Mouse (Mus musculus): ENCODE results near the gene Trim7. TPM values are rescaled to one million over a fixed set of nuclear protein-coding genes. Genes with fewer than 3 reads are reported as not detected.
A peak's percentile ranks its signal among the peaks of the same experiment; 100 is the strongest.
"Not testable (repeated sequence)": the region's sequence is repeated elsewhere in the genome, so short reads cannot be mapped to it uniquely, and the experiment has no call there.

Trim7 gene
- total RNA-seq, 2 experiments from 2014 or later, result 93.7 to 106 TPM

GRCm38 (mm10) chr11:48820308-48820674, 5.6 kb upstream of the Trim7 start:
- intact Hi-C loops (cut with DNase I; ENCODE audit: low total_unique reads), result no loop called here
- DNase-seq, result no peak

GRCm38 (mm10) chr11:48821299-48821698, 4.6 kb upstream of the Trim7 start:
- DNase-seq; intact Hi-C loops (cut with DNase I; ENCODE audit: low total_unique reads): not testable (repeated sequence)

- no peak for DNase-seq
- intact Hi-C loops (cut with DNase I; ENCODE audit: low total_unique reads), result no loop called here
Observed at GRCm38 (mm10) chr11:48822768-48823512, 3.0 kb upstream of the Trim7 start.

- intact Hi-C loops (cut with DNase I; ENCODE audit: low total_unique reads), result no loop called here
- DNase-seq, result no peak
Observed at GRCm38 (mm10) chr11:48823536-48823972, 2.4 kb upstream of the Trim7 start.

GRCm38 (mm10) chr11:48824311-48824830, 1.6 kb upstream of the Trim7 start:
- intact Hi-C loops (cut with DNase I; ENCODE audit: low total_unique reads), result no loop called here
- no peak for DNase-seq

- no peak for DNase-seq
- intact Hi-C loops (cut with DNase I; ENCODE audit: low total_unique reads), result no loop called here
Observed at GRCm38 (mm10) chr11:48826752-48827096, 784 bp downstream of the Trim7 start.

GRCm38 (mm10) chr11:48827926-48828325, 2.0 kb downstream of the Trim7 start:
- intact Hi-C loops (cut with DNase I; ENCODE audit: low total_unique reads), result no loop called here
- DNase-seq, result no peak

GRCm38 (mm10) chr11:48830279-48830678, 4.3 kb downstream of the Trim7 start:
- intact Hi-C loops (cut with DNase I; ENCODE audit: low total_unique reads), result no loop called here
- DNase-seq, result no peak

- intact Hi-C loops (cut with DNase I; ENCODE audit: low total_unique reads), result no loop called here
- DNase-seq, result no peak
Observed at GRCm38 (mm10) chr11:48831273-48831672, 5.3 kb downstream of the Trim7 start.

- no peak for DNase-seq
- intact Hi-C loops (cut with DNase I; ENCODE audit: low total_unique reads), result no loop called here
Observed at GRCm38 (mm10) chr11:48833078-48833730, 7.3 kb downstream of the Trim7 start.

- intact Hi-C loops (cut with DNase I; ENCODE audit: low total_unique reads), result no loop called here
- DNase-seq, result peak; percentile 89
Observed at GRCm38 (mm10) chr11:48833731-48834639, 8.0 kb downstream of the Trim7 start.

GRCm38 (mm10) chr11:48835923-48836322, 10.0 kb downstream of the Trim7 start:
- intact Hi-C loops (cut with DNase I; ENCODE audit: low total_unique reads), result no loop called here
- no peak for DNase-seq

GRCm38 (mm10) chr11:48836990-48837309, 11.0 kb downstream of the Trim7 start:
- DNase-seq, result peak; percentile 84
- intact Hi-C loops (cut with DNase I; ENCODE audit: low total_unique reads), result no loop called here

GRCm38 (mm10) chr11:48837310-48838180, 11.6 kb downstream of the Trim7 start:
- peak; percentile 69 for DNase-seq
- intact Hi-C loops (cut with DNase I; ENCODE audit: low total_unique reads), result no loop called here

GRCm38 (mm10) chr11:48838181-48838797, 12.3 kb downstream of the Trim7 start:
- intact Hi-C loops (cut with DNase I; ENCODE audit: low total_unique reads), result no loop called here
- DNase-seq, result no peak

- DNase-seq, result no peak
- intact Hi-C loops (cut with DNase I; ENCODE audit: low total_unique reads), result no loop called here
Observed at GRCm38 (mm10) chr11:48838879-48839680, 13.1 kb downstream of the Trim7 start.

- intact Hi-C loops (cut with DNase I; ENCODE audit: low total_unique reads), result no loop called here
- DNase-seq, result no peak
Observed at GRCm38 (mm10) chr11:48840805-48841204, 14.9 kb downstream of the Trim7 start.

- intact Hi-C loops (cut with DNase I; ENCODE audit: low total_unique reads), result no loop called here
- DNase-seq, result no peak
Observed at GRCm38 (mm10) chr11:48841213-48841612, 15.3 kb downstream of the Trim7 start.
